Mouse (Mus musculus) frontal cortex, postnatal 14 days (tissue): ENCODE data around the gene Nipal1.
A peak's percentile ranks its signal among the peaks of the same experiment; 100 is the strongest.

Source experiments
- DNase-seq, 2 experiments: peaks; one replicate each; pipeline ENCODE4 v3.0.0; 2022; ENCODE audit warnings: low spot score in 2 of 2

Gene Nipal1

GRCm38 (mm10) chr5:72665281-72665680 lies 17.7 kb downstream of the Nipal1 start:
- DNase-seq, result peak in 1 of 2 experiments; percentile 40

- DNase-seq, result no peak
Observed at GRCm38 (mm10) chr5:72666428-72666827, 18.8 kb downstream of the Nipal1 start.

- DNase-seq, result no peak
Observed at GRCm38 (mm10) chr5:72668351-72668750, 20.8 kb downstream of the Nipal1 start.

GRCm38 (mm10) chr5:72671017-72671699 lies 23.6 kb downstream of the Nipal1 start:
- no peak for DNase-seq

- no peak for DNase-seq
Observed at GRCm38 (mm10) chr5:72674994-72675542, 27.5 kb downstream of the Nipal1 start.

- no peak for DNase-seq
Observed at GRCm38 (mm10) chr5:72681451-72681850, 33.9 kb downstream of the Nipal1 start.

GRCm38 (mm10) chr5:72689556-72689955 lies 42.0 kb downstream of the Nipal1 start:
- no peak for DNase-seq

GRCm38 (mm10) chr5:72690516-72690915 lies 42.9 kb downstream of the Nipal1 start:
- DNase-seq, result no peak

- DNase-seq, result no peak
Observed at GRCm38 (mm10) chr5:72694684-72695083, 47.1 kb downstream of the Nipal1 start.

GRCm38 (mm10) chr5:72696491-72696890 lies 48.9 kb downstream of the Nipal1 start:
- DNase-seq, result peak; percentile 8 to 24

GRCm38 (mm10) chr5:72698343-72698742 lies 50.7 kb downstream of the Nipal1 start:
- no peak for DNase-seq

GRCm38 (mm10) chr5:72698818-72699499 lies 51.4 kb downstream of the Nipal1 start:
- no peak for DNase-seq

GRCm38 (mm10) chr5:72699500-72699818 lies 51.9 kb downstream of the Nipal1 start:
- DNase-seq, result no peak

GRCm38 (mm10) chr5:72702202-72702601 lies 54.6 kb downstream of the Nipal1 start:
- DNase-seq, result no peak

GRCm38 (mm10) chr5:72706095-72706494 lies 58.5 kb downstream of the Nipal1 start:
- no peak for DNase-seq

GRCm38 (mm10) chr5:72706722-72707121 lies 59.1 kb downstream of the Nipal1 start:
- no peak for DNase-seq

- DNase-seq, result no peak
Observed at GRCm38 (mm10) chr5:72709451-72709850, 61.9 kb downstream of the Nipal1 start.

GRCm38 (mm10) chr5:72709976-72710375 lies 62.4 kb downstream of the Nipal1 start:
- DNase-seq, result no peak

- DNase-seq, result peak; percentile 20 to 74
Observed at GRCm38 (mm10) chr5:72710572-72711278, 63.1 kb downstream of the Nipal1 start.

- DNase-seq, result no peak
Observed at GRCm38 (mm10) chr5:72720587-72720986, 73.0 kb downstream of the Nipal1 start.
